Comparison of ENCODE assay signal across 21 mouse cellular contexts in the genomic region with DNA sequence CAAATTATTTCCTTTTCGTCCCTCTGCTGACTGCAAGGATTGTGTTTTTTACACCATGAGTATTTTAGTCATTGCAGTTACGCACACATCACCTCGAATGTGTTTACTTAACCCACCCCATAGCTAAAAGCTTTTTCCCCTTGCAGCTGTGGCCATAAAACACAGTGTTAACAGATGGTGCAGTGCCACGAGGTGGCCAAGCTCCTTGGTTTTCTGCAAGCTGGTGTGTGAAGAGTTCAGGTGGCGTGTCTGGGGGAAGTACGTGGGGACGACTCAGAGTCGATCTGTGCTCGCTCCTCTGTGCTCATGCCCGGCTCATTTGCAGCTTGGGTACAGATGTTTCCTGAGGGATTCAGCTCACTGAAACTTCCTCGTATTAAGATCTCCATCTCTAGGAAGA. TPM values are rescaled to one million over a fixed set of nuclear protein-coding genes. Genes with fewer than 3 reads are reported as not detected.
DNase-seq lines count a peak whose midpoint lies in the region; ATAC-seq lines count a peak whose summit lies in the region.
"Had no signal": no experiment of that assay in that cellular context is flagged by ENCODE, and none has a peak within 500 bp of the region (broad histone marks: within the 10 kb centered on the region; RNA-seq: fewer than 3 reads in every experiment).

No protein-coding gene starts in this region.

- no peaks in the 10 kb centered on the region for H3K27me3 ChIP-seq in embryonic facial prominence, embryonic 12.5 days
- no peaks in the 10 kb centered on the region for H3K27me3 ChIP-seq in embryonic facial prominence, embryonic 10.5 days (replicated peaks; ENCODE audit: low read depth, poor library complexity, severe bottlenecking)
- H3K27me3 ChIP-seq in limb, embryonic 12.5 days = peaks cover 7% of the 10 kb centered on the region
- no peaks in the 10 kb centered on the region for H3K27me3 ChIP-seq in stomach, embryonic 16.5 days (ENCODE audit: control insufficient read depth, insufficient read depth, low read length)
- H3K27me3 ChIP-seq: midbrain, embryonic 12.5 days had no signal

- no peak overlapping the region for H3K4me3 ChIP-seq in embryonic facial prominence, embryonic 12.5 days
- H3K4me3 ChIP-seq in embryonic facial prominence, embryonic 10.5 days = no peak overlapping the region
- no peak overlapping the region for H3K4me3 ChIP-seq in limb, embryonic 12.5 days (replicated peaks)
- no peak overlapping the region for H3K4me3 ChIP-seq in stomach, embryonic 16.5 days (replicated peaks; ENCODE audit: low read length)
- H3K4me3 ChIP-seq: midbrain, embryonic 12.5 days; neural tube, embryonic 15.5 days had no signal

- no peak overlapping the region for H3K27ac ChIP-seq in embryonic facial prominence, embryonic 12.5 days
- H3K27ac ChIP-seq in embryonic facial prominence, embryonic 10.5 days (replicated peaks) = no peak overlapping the region; the same call in 1 of the 2 replicates
- no peak overlapping the region; the same call in 1 of the 2 replicates for H3K27ac ChIP-seq in limb, embryonic 12.5 days
- peak overlapping the region; percentile 43; the same call in 1 of the 2 replicates for H3K27ac ChIP-seq in stomach, embryonic 16.5 days (ENCODE audit: low read length)
- H3K27ac ChIP-seq: hindbrain, embryonic 14.5 days; midbrain, embryonic 12.5 days; neural tube, embryonic 15.5 days had no signal

- DNase-seq in embryonic facial prominence, embryonic 10.5 days (ENCODE audit: low spot score) = no peak
- DNase-seq in gastrocnemius, postnatal 25 days = no peak
- DNase-seq in cerebellum, postnatal 36 days = no peak
- no peak for DNase-seq in layer of hippocampus, adult 8-10 months (ENCODE audit: low spot score in 2 of 2)
- DNase-seq: adrenal gland, adult 8-10 months; cerebellum, adult 11-12 months; gastrocnemius, postnatal 14 days; kidney, adult 9 months; lung, adult 2 months; lung, postnatal 4 days; thymus, postnatal 14 days had no signal

- H3K36me3 ChIP-seq in embryonic facial prominence, embryonic 12.5 days = no peaks in the 10 kb centered on the region
- no peaks in the 10 kb centered on the region for H3K36me3 ChIP-seq in embryonic facial prominence, embryonic 10.5 days (replicated peaks)
- H3K36me3 ChIP-seq in limb, embryonic 12.5 days = no peaks in the 10 kb centered on the region
- H3K36me3 ChIP-seq in stomach, embryonic 16.5 days (ENCODE audit: control insufficient read depth, insufficient read depth, low read length) = no peaks in the 10 kb centered on the region
- H3K36me3 ChIP-seq: midbrain, embryonic 12.5 days; neural tube, embryonic 15.5 days had no signal

- no peaks in the 10 kb centered on the region for H3K9me3 ChIP-seq in embryonic facial prominence, embryonic 12.5 days
- H3K9me3 ChIP-seq in embryonic facial prominence, embryonic 10.5 days = no peaks in the 10 kb centered on the region
- H3K9me3 ChIP-seq in limb, embryonic 12.5 days = no peaks in the 10 kb centered on the region
- H3K9me3 ChIP-seq in stomach, embryonic 16.5 days (replicated peaks; ENCODE audit: control insufficient read depth, low read length) = no peaks in the 10 kb centered on the region
- H3K9me3 ChIP-seq: midbrain, embryonic 12.5 days; neural tube, embryonic 15.5 days had no signal

- no peak overlapping the region for H3K4me2 ChIP-seq in embryonic facial prominence, embryonic 12.5 days (replicated peaks)
- peak overlapping the region; percentile 39 for H3K4me2 ChIP-seq in limb, embryonic 12.5 days
- H3K4me2 ChIP-seq in stomach, embryonic 16.5 days (ENCODE audit: low read depth, low read length) = no peak overlapping the region
- H3K4me2 ChIP-seq: hindbrain, embryonic 14.5 days; liver, embryonic 11.5 days; midbrain, embryonic 12.5 days; neural tube, embryonic 15.5 days had no signal

- H3K4me1 ChIP-seq in embryonic facial prominence, embryonic 12.5 days = no peaks in the 10 kb centered on the region
- H3K4me1 ChIP-seq in embryonic facial prominence, embryonic 10.5 days = peaks cover 21% of the 10 kb centered on the region
- peaks cover 20% of the 10 kb centered on the region for H3K4me1 ChIP-seq in limb, embryonic 12.5 days (replicated peaks)
- H3K4me1 ChIP-seq in stomach, embryonic 16.5 days (ENCODE audit: control insufficient read depth, insufficient read depth, low read length) = no peaks in the 10 kb centered on the region
- H3K4me1 ChIP-seq: midbrain, embryonic 12.5 days; neural tube, embryonic 15.5 days had no signal

- H3K9ac ChIP-seq in embryonic facial prominence, embryonic 12.5 days = 0 out of 2 replicates have a peak overlapping the region, but pooled peaks have one; percentile 4
- H3K9ac ChIP-seq in limb, embryonic 12.5 days (replicated peaks) = no peak overlapping the region
- no peak overlapping the region for H3K9ac ChIP-seq in stomach, embryonic 16.5 days (ENCODE audit: low read length)
- H3K9ac ChIP-seq: hindbrain, embryonic 14.5 days; midbrain, embryonic 12.5 days; neural tube, embryonic 15.5 days had no signal

- no peak for ATAC-seq in embryonic facial prominence, embryonic 12.5 days (ENCODE audit: insufficient number of reproducible peaks, insufficient read depth, low FRiP score, low TSS enrichment)
- peak; percentile 25; the same call in 1 of the 2 replicates for ATAC-seq in granulocyte monocyte progenitor cell, adult 5-6 weeks (replicated peaks; ENCODE audit: poor library complexity, severe bottlenecking)
- ATAC-seq in limb, embryonic 12.5 days (ENCODE audit: insufficient number of reproducible peaks, insufficient read depth, low FRiP score, low TSS enrichment, low read depth) = peak; percentile 76
- no peak for ATAC-seq in stomach, embryonic 16.5 days (ENCODE audit: insufficient read depth, low FRiP score)

- 64% methylated on average over 11 of the region's 11 CpGs for WGBS in embryonic facial prominence, embryonic 12.5 days
- 73% methylated on average over 11 of the region's 11 CpGs for WGBS in embryonic facial prominence, embryonic 10.5 days
- 12% methylated on average over 11 of the region's 11 CpGs for WGBS in limb, embryonic 12.5 days
- WGBS in stomach, embryonic 16.5 days = 24% methylated on average over 11 of the region's 11 CpGs

RNA-seq across cellular contexts. Expression of gene Sdr42e1, which starts 11.0 kb away (rescaled TPM):
- 0.99 and 1.2 TPM in 2 replicates for polyA plus RNA-seq in embryonic facial prominence, embryonic 12.5 days (2016; fragmentation: Nextera tagmentation; extraction: Ambion mirVana)
- polyA plus RNA-seq in embryonic facial prominence, embryonic 10.5 days (2016; fragmentation: Nextera tagmentation; extraction: Ambion mirVana) = 0.62 and 1.0 TPM in 2 replicates
- 1.9 and 3.8 TPM in 2 replicates for total RNA-seq in granulocyte monocyte progenitor cell, adult 5-6 weeks (2014; fragmentation: Nextera tagmentation)
- 6.0 and 9.6 TPM in 2 replicates for total RNA-seq in granulocyte monocyte progenitor cell, adult 5-6 weeks (2017)
- 0.43 and 0.72 TPM in 2 replicates for polyA plus RNA-seq in limb, embryonic 12.5 days (2016; fragmentation: Nextera tagmentation; extraction: Ambion mirVana)
- polyA plus RNA-seq in stomach, embryonic 16.5 days (2015; fragmentation: Nextera tagmentation; extraction: Ambion mirVana) = 14.0 and 18.1 TPM in 2 replicates
- under 1 TPM; 0.38 to 0.51 TPM for total RNA-seq in gastrocnemius, postnatal 25 days (2021)
- total RNA-seq in layer of hippocampus, adult 8-10 months (2022) = 1 to 10 TPM; 4.7 to 6.2 (median 5.6) TPM
- polyA plus RNA-seq: forebrain, embryonic 11.5 days had no signal

RNA-seq across cellular contexts. Expression of gene Hsd17b2, which starts 17.2 kb away (rescaled TPM):
- polyA plus RNA-seq in embryonic facial prominence, embryonic 12.5 days (2016; fragmentation: Nextera tagmentation; extraction: Ambion mirVana) = not detected in 2 replicates
- not detected in 2 replicates for polyA plus RNA-seq in embryonic facial prominence, embryonic 10.5 days (2016; fragmentation: Nextera tagmentation; extraction: Ambion mirVana)
- total RNA-seq in granulocyte monocyte progenitor cell, adult 5-6 weeks (2014; fragmentation: Nextera tagmentation) = not detected in 2 replicates
- total RNA-seq in granulocyte monocyte progenitor cell, adult 5-6 weeks (2017) = not detected in 2 replicates
- not detected in 2 replicates for polyA plus RNA-seq in limb, embryonic 12.5 days (2016; fragmentation: Nextera tagmentation; extraction: Ambion mirVana)
- polyA plus RNA-seq in stomach, embryonic 16.5 days (2015; fragmentation: Nextera tagmentation; extraction: Ambion mirVana) = 34.3 and 42.8 TPM in 2 replicates
- not detected for total RNA-seq in gastrocnemius, postnatal 25 days (2021)
- total RNA-seq in layer of hippocampus, adult 8-10 months (2022) = not detected
- total RNA-seq: adrenal gland, adult 8-10 months; gastrocnemius, postnatal 14 days had no signal
- polyA plus RNA-seq: forebrain, embryonic 11.5 days; heart, postnatal 0 days; midbrain, embryonic 12.5 days had no signal

Comparison
In these comparisons a context has a peak if more than half of its experiments do, and no peak if none do; other contexts are left out.
1. ATAC-seq: peak in granulocyte monocyte progenitor cell, adult 5-6 weeks (single experiment) and limb, embryonic 12.5 days (single experiment); none in embryonic facial prominence, embryonic 12.5 days (single experiment) and stomach, embryonic 16.5 days (single experiment).
2. RNA of gene Hsd17b2, which starts 17.2 kb away (polyA plus RNA-seq): 34.3 to 42.8 TPM in stomach, embryonic 16.5 days; not detected in embryonic facial prominence, embryonic 10.5 days, not detected in embryonic facial prominence, embryonic 12.5 days and not detected in limb, embryonic 12.5 days; every median in the first group is over 10 times any median in the second.